In the genomic region with DNA sequence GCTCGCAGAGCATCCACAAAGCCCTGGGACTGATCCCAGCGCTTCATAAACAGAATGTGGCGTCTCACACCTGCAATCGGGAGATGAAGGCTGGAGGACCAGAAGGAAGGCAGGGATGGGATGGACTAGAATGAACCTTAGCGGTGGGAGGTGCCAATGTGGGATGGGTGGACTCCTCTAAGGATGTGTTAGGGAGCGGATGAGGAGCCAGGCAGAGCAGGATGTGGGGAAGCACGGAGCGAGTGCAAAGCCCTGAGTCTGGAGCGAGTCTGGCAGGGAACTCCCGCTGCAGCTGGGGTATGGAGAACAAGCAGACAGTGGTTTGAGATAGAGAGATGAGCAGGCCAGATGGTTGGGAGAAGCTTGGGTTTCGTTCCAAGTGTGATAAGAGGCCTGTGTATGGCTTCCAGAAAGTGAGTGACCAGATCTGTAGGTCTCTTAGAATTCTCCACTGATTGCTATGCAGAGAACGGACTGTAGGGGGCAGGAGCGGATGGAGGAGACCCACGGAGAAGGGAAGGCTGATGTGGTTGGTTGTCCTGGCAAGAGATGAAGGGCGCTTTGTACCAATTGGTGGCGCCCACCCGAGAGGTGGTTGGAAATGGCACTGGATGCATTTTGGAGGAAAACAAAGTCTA, we compare ENCODE assay signal across 8 mouse cellular contexts. TPM values are rescaled to one million over a fixed set of nuclear protein-coding genes. Genes with fewer than 3 reads are reported as not detected.
DNase-seq lines count a peak whose midpoint lies in the region; ATAC-seq and TF ChIP-seq lines count a peak whose summit lies in the region.
"Had no signal": no experiment of that assay in that cellular context is flagged by ENCODE, and none has a peak within 500 bp of the region (broad histone marks: within the 10 kb centered on the region; RNA-seq: fewer than 3 reads in every experiment).

No protein-coding gene starts in this region.

- TF ChIP-seq CTCF in hindbrain, postnatal 0 days (IDR thresholded peaks at IDR 0.05; ENCODE audit: low read depth), result peak; percentile 82

- no peaks in the 10 kb centered on the region for H3K36me3 ChIP-seq in hindbrain, postnatal 0 days (ENCODE audit: insufficient read depth, low read length)

- H3K4me1 ChIP-seq in hindbrain, postnatal 0 days (ENCODE audit: insufficient read depth, low read length), result peaks cover 24% of the 10 kb centered on the region

- DNase-seq in urinary bladder, postnatal 14 days (ENCODE audit: low spot score), result peak; percentile 52
- no peak for DNase-seq in urinary bladder, adult 2 months (ENCODE audit: low spot score)
- peak; percentile 75 for DNase-seq in adrenal gland, postnatal 14 days
- DNase-seq in embryo, embryonic 9.5 days (ENCODE audit: extremely low spot score), result peak; percentile 52
- peak; percentile 84 for DNase-seq in hindbrain, postnatal 0 days (ENCODE audit: low spot score)
- peak; percentile 45 to 52 for DNase-seq in lung, adult 18-20 months
- peak; percentile 25 to 29 for DNase-seq in right cerebral cortex, postnatal 36 days (ENCODE audit: low spot score in 2 of 2)

- 37% methylated on average over 17 of the region's 17 CpGs for WGBS in hindbrain, postnatal 0 days

- H3K9ac ChIP-seq in hindbrain, postnatal 0 days (replicated peaks; ENCODE audit: low read length), result 0 out of 2 replicates have a peak overlapping the region, but pooled peaks have one; percentile 24

- H3K27ac ChIP-seq in hindbrain, postnatal 0 days, result peak overlapping the region; percentile 78; the same call in 1 of the 2 replicates

- H3K4me3 ChIP-seq in hindbrain, postnatal 0 days (ENCODE audit: low read length), result no peak overlapping the region

- H3K27me3 ChIP-seq in hindbrain, postnatal 0 days (ENCODE audit: insufficient read depth, low read length), result no peaks in the 10 kb centered on the region

- peak; percentile 44 for ATAC-seq in hindbrain, postnatal 0 days

- no peaks in the 10 kb centered on the region for H3K9me3 ChIP-seq in hindbrain, postnatal 0 days (ENCODE audit: low read length)

- no peak overlapping the region for H3K4me2 ChIP-seq in hindbrain, postnatal 0 days (ENCODE audit: low read depth, low read length)

RNA-seq across cellular contexts. Expression of gene Xkr7, which starts 16.3 kb away (rescaled TPM):
- polyA plus RNA-seq in urinary bladder, adult 2 months (2012; rRNA removed), result 0.03 and 0.04 TPM in 2 replicates
- 0.93 and 1.3 TPM in 2 replicates for total RNA-seq in adrenal gland, postnatal 14 days (2021)
- total RNA-seq in hindbrain, postnatal 0 days (2014; rRNA removed), result 65.0 and 74.1 TPM in 2 replicates
- polyA plus RNA-seq in hindbrain, postnatal 0 days (2015; fragmentation: Nextera tagmentation; extraction: Ambion mirVana), result 1.5 and 1.6 TPM in 2 replicates
- total RNA-seq: hematopoietic stem cell, adult 5-6 weeks had no signal

RNA-seq across cellular contexts. Expression of gene Ccm2l, which starts 17.8 kb away (rescaled TPM):
- 12.4 and 15.5 TPM in 2 replicates for polyA plus RNA-seq in urinary bladder, adult 2 months (2012; rRNA removed)
- 15.3 and 21.3 TPM in 2 replicates for total RNA-seq in adrenal gland, postnatal 14 days (2021)
- total RNA-seq in hindbrain, postnatal 0 days (2014; rRNA removed), result 3.9 and 4.7 TPM in 2 replicates
- polyA plus RNA-seq in hindbrain, postnatal 0 days (2015; fragmentation: Nextera tagmentation; extraction: Ambion mirVana), result 1.3 TPM in 2 replicates

RNA-seq across cellular contexts. Expression of gene Pdrg1, which starts 32.7 kb away (rescaled TPM):
- polyA plus RNA-seq in urinary bladder, adult 2 months (2012; rRNA removed), result 96.1 and 115 TPM in 2 replicates
- 112 and 124 TPM in 2 replicates for total RNA-seq in adrenal gland, postnatal 14 days (2021)
- total RNA-seq in hindbrain, postnatal 0 days (2014; rRNA removed), result 45.3 and 85.8 TPM in 2 replicates
- 221 and 224 TPM in 2 replicates for polyA plus RNA-seq in hindbrain, postnatal 0 days (2015; fragmentation: Nextera tagmentation; extraction: Ambion mirVana)

Comparison
In these comparisons a context has a peak if more than half of its experiments do, and no peak if none do; other contexts are left out.
1. RNA of gene Xkr7, which starts 16.3 kb away (total RNA-seq): 65.0 to 74.1 TPM in hindbrain, postnatal 0 days; 0.93 to 1.3 TPM in adrenal gland, postnatal 14 days; every median in the first group is over 10 times any median in the second.